Mouse (Mus musculus): ENCODE data around the gene Dnal1. TPM values are rescaled to one million over a fixed set of nuclear protein-coding genes. Genes with fewer than 3 reads are reported as not detected.

Dnal1 gene
- polyA plus RNA-seq, 1 experiment from 2014 or later: 2.4 TPM

DNA sequence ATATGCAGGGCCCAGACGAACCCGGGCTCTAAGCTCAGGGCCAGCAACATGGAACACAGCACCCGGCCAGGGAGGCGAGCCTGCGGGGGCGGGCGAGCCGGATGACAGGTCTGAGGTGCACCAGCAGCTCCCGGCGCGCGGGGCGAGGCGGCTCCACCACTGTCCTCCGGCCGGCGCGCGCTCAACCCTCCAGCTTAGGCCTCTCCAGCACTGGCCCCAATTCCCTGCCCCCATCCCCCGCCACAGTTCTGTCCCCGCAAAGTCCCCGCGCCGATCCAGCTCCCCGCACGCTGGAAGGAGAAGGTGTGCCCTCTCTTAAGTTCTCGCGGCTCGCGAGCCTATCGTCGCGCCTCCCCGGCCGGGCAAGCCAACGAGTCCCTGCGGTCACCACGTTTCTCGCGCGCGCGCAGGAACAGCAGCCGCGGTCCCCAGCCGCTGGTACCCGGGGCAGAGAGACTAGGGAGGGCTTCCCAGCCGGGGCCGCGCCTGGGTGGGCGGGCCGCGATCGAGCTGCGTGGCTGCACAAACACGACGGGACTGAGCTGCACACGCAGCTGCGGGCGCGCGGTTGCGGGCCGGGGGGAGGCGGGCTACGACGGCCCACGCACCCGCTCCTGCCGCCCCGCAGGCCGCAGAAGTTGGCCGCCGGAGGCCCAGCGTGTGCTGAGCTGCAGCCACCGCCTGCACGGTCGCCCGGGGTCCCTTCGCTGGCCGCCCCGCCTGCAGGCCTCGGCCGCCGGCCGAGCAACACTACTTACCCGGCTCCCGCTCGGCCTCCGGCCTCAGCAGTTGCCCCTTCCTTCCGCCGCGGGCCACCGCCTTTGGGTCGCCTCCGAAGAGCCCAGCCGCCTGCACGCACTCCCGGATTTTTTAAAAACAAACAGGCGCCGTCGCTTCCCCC, 78.8 kb downstream of the Dnal1 start:
- WGBS: under 1% methylated on average over 96 of the region's 102 CpGs
- H3K4me1 ChIP-seq (ENCODE audit: control insufficient read depth in 2 of 2, insufficient read depth in 2 of 2, low read length in 2 of 2): peaks cover 49 to 65% of the 10 kb centered on the region in 2 experiments
- peak overlapping the region; percentile 96 to 97 for H3K27ac ChIP-seq (replicated peaks in 1 of 2; ENCODE audit: control insufficient read depth in 1 of 2, insufficient read depth in 1 of 2, low read depth in 2 of 2, low read length in 2 of 2)
- H3K9me3 ChIP-seq (ENCODE audit: control insufficient read depth, low read length): no peaks in the 10 kb centered on the region
- ATAC-seq (ENCODE audit: insufficient number of reproducible peaks, insufficient read depth, low FRiP score, low read depth): peak; percentile 8; the same call in 1 of the 2 replicates
- peak overlapping the region; percentile 99 for H3K4me2 ChIP-seq (ENCODE audit: low read length)
- H3K4me3 ChIP-seq (ENCODE audit: control insufficient read depth in 1 of 2, insufficient read depth in 1 of 2, low read depth in 1 of 2, low read length in 2 of 2): peak overlapping the region; percentile 63 to 83
- no peaks in the 10 kb centered on the region for H3K36me3 ChIP-seq (ENCODE audit: control insufficient read depth, insufficient read depth, low read length)
- no peaks in the 10 kb centered on the region for H3K27me3 ChIP-seq (ENCODE audit: control insufficient read depth, insufficient read depth, low read length)
- peak overlapping the region; percentile 93 for H3K9ac ChIP-seq (ENCODE audit: low read length)

DNA sequence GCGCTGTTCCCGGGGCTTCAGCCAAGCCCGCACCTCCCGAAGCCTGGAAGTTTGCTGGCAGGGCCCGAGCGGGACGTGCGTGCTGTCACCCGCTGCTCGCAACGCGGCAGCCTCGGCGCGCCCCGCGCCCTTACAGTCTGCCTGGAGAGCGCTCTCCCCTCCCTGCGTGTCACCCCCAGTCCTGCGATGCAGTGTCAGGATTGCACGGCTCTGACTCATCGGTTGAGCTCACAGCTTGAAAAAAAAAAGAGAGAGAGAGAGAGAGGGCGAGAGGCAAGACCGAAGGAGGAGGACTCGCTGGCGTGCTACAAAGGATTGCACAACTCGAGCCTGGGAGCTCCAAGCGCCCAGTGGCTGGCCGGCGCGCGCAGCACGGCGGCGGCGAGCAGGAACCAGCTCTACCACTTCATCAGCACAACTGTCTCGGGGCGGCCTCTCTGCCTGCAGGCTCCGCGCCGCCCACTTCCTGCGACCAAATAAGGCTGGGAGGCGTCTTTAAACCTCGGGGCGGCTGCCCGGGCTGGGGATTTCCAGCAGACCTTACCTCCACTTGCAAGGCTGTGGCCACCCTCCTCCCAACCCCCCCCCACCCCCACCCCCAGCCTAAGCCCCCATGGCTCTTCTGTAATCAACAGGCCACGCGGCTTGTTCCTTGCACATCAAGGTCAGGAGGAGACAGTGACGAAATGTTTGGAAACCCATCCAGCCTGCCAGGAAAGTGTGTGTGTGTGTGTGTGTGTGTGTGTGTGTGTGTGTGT, 79.7 kb downstream of the Dnal1 start:
- ATAC-seq (ENCODE audit: insufficient number of reproducible peaks, insufficient read depth, low FRiP score, low read depth): peak; percentile 88
- no peaks in the 10 kb centered on the region for H3K36me3 ChIP-seq (ENCODE audit: control insufficient read depth, insufficient read depth, low read length)
- H3K9me3 ChIP-seq (ENCODE audit: control insufficient read depth, low read length): no peaks in the 10 kb centered on the region
- H3K27me3 ChIP-seq (ENCODE audit: control insufficient read depth, insufficient read depth, low read length): no peaks in the 10 kb centered on the region
- peak overlapping the region; percentile 93 for H3K9ac ChIP-seq (ENCODE audit: low read length)
- WGBS: under 1% methylated on average over 49 of the region's 49 CpGs
- H3K4me1 ChIP-seq (ENCODE audit: control insufficient read depth in 2 of 2, insufficient read depth in 2 of 2, low read length in 2 of 2): peaks cover 40 to 57% of the 10 kb centered on the region in 2 experiments
- H3K27ac ChIP-seq (replicated peaks in 1 of 2; ENCODE audit: control insufficient read depth in 1 of 2, insufficient read depth in 1 of 2, low read depth in 2 of 2, low read length in 2 of 2): peak overlapping the region; percentile 96 to 97
- peak overlapping the region; percentile 99 for H3K4me2 ChIP-seq (ENCODE audit: low read length)
- peak overlapping the region; percentile 63 to 83 for H3K4me3 ChIP-seq (ENCODE audit: control insufficient read depth in 1 of 2, insufficient read depth in 1 of 2, low read depth in 1 of 2, low read length in 2 of 2)

DNA sequence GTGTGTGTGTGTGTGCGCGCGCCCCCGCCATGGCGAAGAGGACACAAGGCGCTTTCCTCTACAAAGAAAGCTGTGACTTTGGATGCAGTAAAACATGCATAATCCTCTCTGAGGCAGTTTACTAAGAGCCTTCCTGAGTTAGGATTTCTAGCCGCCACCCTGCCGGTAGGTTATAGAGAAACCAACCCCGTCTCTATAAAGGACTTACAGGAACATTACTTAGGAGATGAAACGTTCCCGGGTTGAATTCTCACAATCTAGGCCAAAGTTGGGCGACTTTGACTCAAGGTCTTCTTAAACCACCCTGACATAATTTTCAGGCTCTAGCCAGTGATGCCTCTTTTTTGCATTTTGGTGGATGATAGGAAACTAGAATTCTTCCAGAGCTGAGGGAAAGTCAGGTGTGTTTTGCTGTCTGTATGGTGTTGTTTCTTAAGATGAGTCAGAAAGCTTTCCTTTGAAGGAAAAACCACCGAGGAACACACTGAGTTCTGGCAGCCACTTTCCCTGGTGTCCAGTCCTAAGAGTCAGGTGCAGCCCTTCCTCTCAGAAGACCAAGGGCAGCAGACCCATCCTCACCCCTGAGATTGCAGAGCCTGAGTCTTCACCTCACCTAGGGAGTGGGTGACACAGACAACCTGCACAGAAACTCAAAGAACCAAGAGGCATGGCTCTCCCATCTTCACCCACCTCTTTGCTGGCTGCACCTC, 80.4 kb downstream of the Dnal1 start:
- Histone ChIP-seq H3K36me3 (ENCODE audit: control insufficient read depth, insufficient read depth, low read length) (no peaks in the 10 kb centered on the region), H3K27me3 (ENCODE audit: control insufficient read depth, insufficient read depth, low read length) (no peaks in the 10 kb centered on the region), H3K4me1 (ENCODE audit: control insufficient read depth in 2 of 2, insufficient read depth in 2 of 2, low read length in 2 of 2) (peaks cover 33 to 49% of the 10 kb centered on the region in 2 experiments), H3K9ac (ENCODE audit: low read length) (peak overlapping the region; percentile 93), H3K27ac (replicated peaks in 1 of 2; ENCODE audit: control insufficient read depth in 1 of 2, insufficient read depth in 1 of 2, low read depth in 2 of 2, low read length in 2 of 2) (peak overlapping the region; percentile 69 to 97), H3K4me3 (ENCODE audit: control insufficient read depth in 1 of 2, insufficient read depth in 1 of 2, low read depth in 1 of 2, low read length in 2 of 2) (peak overlapping the region; percentile 41 to 83), H3K4me2 (ENCODE audit: low read length) (peak overlapping the region; percentile 99), H3K9me3 (ENCODE audit: control insufficient read depth, low read length) (no peaks in the 10 kb centered on the region)
- 3% methylated on average over 13 of the region's 13 CpGs for WGBS
- no peak for ATAC-seq (ENCODE audit: insufficient number of reproducible peaks, insufficient read depth, low FRiP score, low read depth)

- Histone ChIP-seq H3K9ac (ENCODE audit: low read length) (no peak overlapping the region), H3K9me3 (ENCODE audit: control insufficient read depth, low read length) (no peaks in the 10 kb centered on the region), H3K4me1 (ENCODE audit: control insufficient read depth in 2 of 2, insufficient read depth in 2 of 2, low read length in 2 of 2) (peaks cover 28 to 43% of the 10 kb centered on the region in 2 experiments), H3K4me3 (ENCODE audit: control insufficient read depth in 1 of 2, insufficient read depth in 1 of 2, low read depth in 1 of 2, low read length in 2 of 2) (no peak overlapping the region), H3K27me3 (ENCODE audit: control insufficient read depth, insufficient read depth, low read length) (no peaks in the 10 kb centered on the region), H3K36me3 (ENCODE audit: control insufficient read depth, insufficient read depth, low read length) (no peaks in the 10 kb centered on the region), H3K4me2 (ENCODE audit: low read length) (no peak overlapping the region), H3K27ac (replicated peaks in 1 of 2; ENCODE audit: control insufficient read depth in 1 of 2, insufficient read depth in 1 of 2, low read depth in 2 of 2, low read length in 2 of 2) (no peak overlapping the region)
- no peak for ATAC-seq (ENCODE audit: insufficient number of reproducible peaks, insufficient read depth, low FRiP score, low read depth)
- 65% methylated on average over 6 of the region's 6 CpGs for WGBS
These were observed 81.0 kb downstream of the Dnal1 start for GRCm38 (mm10) chr12:84195195-84195594.

Other genes starting within 250 kb of the Dnal1 start
- 29.9 and 31.8 TPM in 2 replicates for gene Numb, start 192.4 kb upstream of the Dnal1 start, polyA plus RNA-seq (2014; fragmentation: Nextera tagmentation; extraction: Ambion mirVana)
- gene Riox1, start 163.8 kb upstream of the Dnal1 start, polyA plus RNA-seq (2014; fragmentation: Nextera tagmentation; extraction: Ambion mirVana): 7.8 and 9.2 TPM in 2 replicates
- not detected in 2 replicates for gene Heatr4, start 129.5 kb upstream of the Dnal1 start, polyA plus RNA-seq (2014; fragmentation: Nextera tagmentation; extraction: Ambion mirVana)
- 79.5 and 81.2 TPM in 2 replicates for gene Acot2, start 126.5 kb upstream of the Dnal1 start, polyA plus RNA-seq (2014; fragmentation: Nextera tagmentation; extraction: Ambion mirVana)
- 30.0 and 31.9 TPM in 2 replicates for gene Acot1, start 104.9 kb upstream of the Dnal1 start, polyA plus RNA-seq (2014; fragmentation: Nextera tagmentation; extraction: Ambion mirVana)
- gene Acot4, start 76.0 kb upstream of the Dnal1 start, polyA plus RNA-seq (2014; fragmentation: Nextera tagmentation; extraction: Ambion mirVana): 0.30 and 0.32 TPM in 2 replicates
- not detected in 2 replicates for gene Gm49366, start 75.4 kb upstream of the Dnal1 start, polyA plus RNA-seq (2014; fragmentation: Nextera tagmentation; extraction: Ambion mirVana)
- 0.72 and 1.0 TPM in 2 replicates for gene Acot3, start 62.2 kb upstream of the Dnal1 start, polyA plus RNA-seq (2014; fragmentation: Nextera tagmentation; extraction: Ambion mirVana)
- gene Acot5, start 45.0 kb upstream of the Dnal1 start, polyA plus RNA-seq (2014; fragmentation: Nextera tagmentation; extraction: Ambion mirVana): not detected in 2 replicates
- 1.4 TPM in 2 replicates for gene Acot6, start 13.7 kb upstream of the Dnal1 start, polyA plus RNA-seq (2014; fragmentation: Nextera tagmentation; extraction: Ambion mirVana)
- 0.43 and 0.68 TPM in 2 replicates for gene Pnma1, start 34.1 kb downstream of the Dnal1 start, polyA plus RNA-seq (2014; fragmentation: Nextera tagmentation; extraction: Ambion mirVana)
- gene Elmsan1, start 104.5 kb downstream of the Dnal1 start, polyA plus RNA-seq (2014; fragmentation: Nextera tagmentation; extraction: Ambion mirVana): 7.1 and 7.4 TPM in 2 replicates
- gene Ptgr2, start 170.9 kb downstream of the Dnal1 start, polyA plus RNA-seq (2014; fragmentation: Nextera tagmentation; extraction: Ambion mirVana): 79.0 and 92.4 TPM in 2 replicates
- 53.1 and 55.4 TPM in 2 replicates for gene Zfp410, start 202.5 kb downstream of the Dnal1 start, polyA plus RNA-seq (2014; fragmentation: Nextera tagmentation; extraction: Ambion mirVana)
- 80.0 and 80.7 TPM in 2 replicates for gene Coq6, start 247.3 kb downstream of the Dnal1 start, polyA plus RNA-seq (2014; fragmentation: Nextera tagmentation; extraction: Ambion mirVana)
- 5.3 and 6.3 TPM in 2 replicates for gene Fam161b, start 247.5 kb downstream of the Dnal1 start, polyA plus RNA-seq (2014; fragmentation: Nextera tagmentation; extraction: Ambion mirVana)